Mouse (Mus musculus) megakaryocyte, embryonic 14.5 days (primary cell): ENCODE data around the gene Frmd4b. TPM values are rescaled to one million over a fixed set of nuclear protein-coding genes. Genes with fewer than 3 reads are reported as not detected.
A peak's percentile ranks its signal among the peaks of the same experiment; 100 is the strongest.

ENCODE experiments used
- H3K27me3 ChIP-seq: replicated peaks from 2 replicates; pipeline ENCODE3; 2012; ENCODE audit warnings: inconsistent platforms
- H3K36me3 ChIP-seq: replicated peaks from 2 replicates; pipeline ENCODE3; 2012; ENCODE audit warnings: low read length, inconsistent platforms, mixed read lengths
- H3K4me1 ChIP-seq: 2 replicates; pipeline ENCODE4 v1.6.1; 2012; ENCODE audit warnings: inconsistent platforms
- H3K4me3 ChIP-seq: replicated peaks from 2 replicates; pipeline ENCODE3; 2012; ENCODE audit warnings: moderate library complexity, mild to moderate bottlenecking, inconsistent platforms
- H3K9me3 ChIP-seq: 2 replicates; pipeline ENCODE4 v1.6.1; 2012; ENCODE audit warnings: inconsistent platforms
- FLI1 ChIP-seq: IDR thresholded peaks from 2 replicates; pipeline ENCODE4 v1.6.1; 2012; ENCODE audit warnings: low read length, inconsistent platforms, mixed read lengths
- GATA1 ChIP-seq: IDR thresholded peaks from 3 replicates; pipeline ENCODE4 v1.6.1; 2012; ENCODE audit warnings: mixed read lengths, low read length, inconsistent platforms, borderline replicate concordance
- polyA plus RNA-seq: library from polyadenylated mRNA; stranded (reverse); fragments of >175 nt; gene quantifications from 2 replicates; pipeline ENCODE4 v1.2.3, GENCODE M21; 2012; ENCODE audit warnings: low replicate concordance; ENCODE audit not compliant: insufficient read depth

Frmd4b gene
- polyA plus RNA-seq, 1 experiment = 9.2 TPM

DNA sequence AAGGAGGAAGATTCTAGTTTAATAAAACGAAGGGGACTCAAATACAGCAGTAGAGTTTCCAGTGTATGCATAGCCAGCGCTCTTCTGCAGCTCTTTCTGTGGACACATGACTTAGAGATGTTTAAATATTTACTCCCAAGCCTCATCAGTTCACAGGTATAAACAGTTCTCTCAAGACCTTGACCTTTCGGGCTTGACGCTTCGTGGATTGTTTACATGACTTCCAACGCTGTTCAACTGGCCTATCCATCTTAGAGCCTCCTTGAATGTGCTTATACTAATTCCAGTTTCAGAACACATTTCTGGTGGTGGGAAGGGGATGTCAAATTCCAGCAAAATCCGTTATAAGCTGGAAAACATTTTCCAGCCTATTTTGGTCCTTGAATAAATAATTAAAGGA, 203.9 kb downstream of the Frmd4b start:
- H3K36me3 ChIP-seq = peaks cover 6% of the 10 kb centered on the region
- peaks cover 53% of the 10 kb centered on the region for H3K4me1 ChIP-seq
- TF ChIP-seq FLI1 (no peak), GATA1 (no peak)
- no peaks in the 10 kb centered on the region for H3K27me3 ChIP-seq
- H3K4me3 ChIP-seq = no peak overlapping the region
- no peaks in the 10 kb centered on the region for H3K9me3 ChIP-seq

DNA sequence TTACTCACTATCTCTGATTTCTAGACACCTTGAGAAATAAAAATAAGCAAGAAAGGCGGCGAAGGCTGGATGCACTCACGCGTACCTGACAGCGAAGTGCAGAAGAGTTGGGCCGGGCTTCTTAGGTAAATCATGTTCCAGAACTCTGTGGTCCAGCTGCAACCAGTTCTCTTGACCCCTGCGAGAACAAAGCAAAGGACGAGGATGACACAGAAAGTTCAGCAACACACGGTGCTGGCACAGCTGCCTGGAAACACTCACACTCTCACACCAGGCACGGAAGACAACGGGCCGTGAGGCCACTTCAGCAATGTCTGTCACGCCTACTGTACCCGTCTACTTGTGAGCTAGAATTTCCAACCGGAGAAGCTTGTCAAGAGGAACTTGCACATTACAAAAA, 204.9 kb downstream of the Frmd4b start:
- Histone ChIP-seq H3K27me3 (no peaks in the 10 kb centered on the region), H3K4me3 (no peak overlapping the region), H3K9me3 (no peaks in the 10 kb centered on the region), H3K36me3 (peaks cover 6% of the 10 kb centered on the region), H3K4me1 (peaks cover 59% of the 10 kb centered on the region)
- no peak for TF ChIP-seq GATA1
- TF ChIP-seq FLI1 = no peak

- Histone ChIP-seq H3K36me3 (peaks cover 6% of the 10 kb centered on the region), H3K9me3 (no peaks in the 10 kb centered on the region), H3K4me3 (no peak overlapping the region), H3K4me1 (peaks cover 62% of the 10 kb centered on the region), H3K27me3 (no peaks in the 10 kb centered on the region)
- TF ChIP-seq FLI1 = no peak
- no peak for TF ChIP-seq GATA1
Measured at GRCm38 (mm10) chr6:97411327-97411726, 206.0 kb downstream of the Frmd4b start.

- Histone ChIP-seq H3K36me3 (peaks cover 6% of the 10 kb centered on the region), H3K4me3 (peak overlapping the region; percentile 76), H3K4me1 (peaks cover 75% of the 10 kb centered on the region), H3K27me3 (no peaks in the 10 kb centered on the region), H3K9me3 (no peaks in the 10 kb centered on the region)
- 0 out of 3 replicates have a peak, but pooled peaks have one; percentile 19 for TF ChIP-seq GATA1
- no peak for TF ChIP-seq FLI1
Measured at GRCm38 (mm10) chr6:97409467-97410239, 207.7 kb downstream of the Frmd4b start.

DNA sequence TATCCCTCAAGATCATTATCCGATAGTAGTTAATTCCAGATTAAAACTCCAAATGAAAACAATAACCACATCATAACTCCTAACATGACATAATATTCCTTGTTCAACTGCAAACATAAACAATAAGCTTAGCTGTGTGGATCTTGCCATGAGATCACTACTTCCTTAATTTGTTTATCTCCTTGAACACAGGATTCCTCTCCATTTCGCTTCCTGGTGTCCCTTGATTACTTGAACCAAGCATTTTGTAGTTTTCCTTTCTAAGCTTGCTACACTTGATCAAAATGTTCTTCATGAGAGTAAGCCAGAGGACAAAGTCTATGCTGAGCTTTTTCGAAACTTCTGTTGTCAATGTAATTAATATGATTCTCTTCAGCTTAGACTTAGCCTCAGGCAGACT, 209.4 kb downstream of the Frmd4b start:
- Histone ChIP-seq H3K36me3 (peaks cover 6% of the 10 kb centered on the region), H3K27me3 (peaks cover 1% of the 10 kb centered on the region), H3K9me3 (no peaks in the 10 kb centered on the region), H3K4me1 (peaks cover 79% of the 10 kb centered on the region), H3K4me3 (no peak overlapping the region)
- TF ChIP-seq FLI1 (no peak), GATA1 (no peak)

- Histone ChIP-seq H3K4me3 (peak overlapping the region; percentile 57), H3K9me3 (no peaks in the 10 kb centered on the region), H3K4me1 (peaks cover 84% of the 10 kb centered on the region), H3K36me3 (peaks cover 6% of the 10 kb centered on the region), H3K27me3 (peaks cover 6% of the 10 kb centered on the region)
- TF ChIP-seq FLI1 (no peak), GATA1 (no peak)
Measured at GRCm38 (mm10) chr6:97407425-97407824, 209.9 kb downstream of the Frmd4b start.

GRCm38 (mm10) chr6:97405311-97405710, 212.0 kb downstream of the Frmd4b start:
- Histone ChIP-seq H3K9me3 (no peaks in the 10 kb centered on the region), H3K4me1 (peaks cover 70% of the 10 kb centered on the region)

GRCm38 (mm10) chr6:97402822-97403472, 214.4 kb downstream of the Frmd4b start:
- TF ChIP-seq FLI1 (no peak), GATA1 (no peak)
- Histone ChIP-seq H3K4me1 (peaks cover 55% of the 10 kb centered on the region), H3K27me3 (peaks cover 7% of the 10 kb centered on the region), H3K4me3 (no peak overlapping the region), H3K9me3 (no peaks in the 10 kb centered on the region), H3K36me3 (no peaks in the 10 kb centered on the region)

More at GRCm38 (mm10) chr6:97405311-97405710, 212.0 kb downstream of the Frmd4b start:
- TF ChIP-seq FLI1 (no peak), GATA1 (no peak)
- peaks cover 7% of the 10 kb centered on the region for H3K27me3 ChIP-seq
- H3K4me3 ChIP-seq = no peak overlapping the region
- peaks cover 6% of the 10 kb centered on the region for H3K36me3 ChIP-seq

DNA sequence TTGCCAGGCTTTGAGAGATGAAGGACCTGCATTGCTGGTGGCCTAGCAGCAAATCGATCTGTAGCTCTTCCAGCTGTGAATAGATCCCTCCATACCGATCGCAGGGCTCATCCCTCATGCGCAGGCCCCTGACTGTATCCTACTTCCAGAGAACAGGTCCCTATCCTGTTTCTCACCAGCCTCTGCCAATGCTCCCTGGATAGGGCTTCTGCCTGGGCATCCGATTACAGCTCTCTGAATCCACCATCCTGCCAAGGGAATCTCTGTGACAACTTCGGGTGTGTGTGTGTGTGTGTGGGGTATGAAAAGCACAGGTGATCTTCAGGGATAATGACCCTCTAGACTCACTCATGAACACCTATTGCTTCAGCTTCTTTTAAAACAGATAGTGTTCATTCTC, 216.9 kb downstream of the Frmd4b start:
- no peak overlapping the region for H3K4me3 ChIP-seq
- H3K4me1 ChIP-seq = peaks cover 46% of the 10 kb centered on the region
- no peak for TF ChIP-seq GATA1
- no peak for TF ChIP-seq FLI1
- H3K27me3 ChIP-seq = peaks cover 7% of the 10 kb centered on the region
- no peaks in the 10 kb centered on the region for H3K36me3 ChIP-seq
- H3K9me3 ChIP-seq = no peaks in the 10 kb centered on the region

DNA sequence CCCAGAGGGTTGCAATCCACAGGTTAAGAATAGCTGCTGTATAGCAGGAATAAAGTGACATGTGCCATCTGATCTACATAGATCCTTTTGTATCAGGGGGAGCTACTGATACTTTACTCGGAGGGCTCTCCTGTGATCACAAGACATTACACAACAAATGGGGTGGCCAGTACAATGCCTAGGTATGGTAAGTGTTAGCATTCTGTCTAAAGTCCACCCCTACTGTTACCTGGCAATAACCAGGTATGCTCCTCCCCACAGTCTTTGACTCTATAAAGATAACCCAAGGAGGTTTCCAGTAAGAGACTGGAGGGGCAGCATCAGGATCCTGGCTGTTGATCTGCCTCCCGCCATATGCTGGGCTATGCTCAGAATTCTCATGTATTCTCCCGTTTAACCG, 219.4 kb downstream of the Frmd4b start:
- peaks cover 6% of the 10 kb centered on the region for H3K27me3 ChIP-seq
- H3K36me3 ChIP-seq = no peaks in the 10 kb centered on the region
- H3K4me1 ChIP-seq = peaks cover 38% of the 10 kb centered on the region
- no peak for TF ChIP-seq GATA1
- TF ChIP-seq FLI1 = no peak
- no peaks in the 10 kb centered on the region for H3K9me3 ChIP-seq
- H3K4me3 ChIP-seq = no peak overlapping the region
